ENCODE assay signal across 13 mouse cellular contexts in genomic region chr7:73305286-73305975, GRCm38 (mm10).
DNase-seq lines count a peak whose midpoint lies in the region; ATAC-seq and TF ChIP-seq lines count a peak whose summit lies in the region.
"Had no signal": no experiment of that assay in that cellular context is flagged by ENCODE, and none has a peak within 500 bp of the region (broad histone marks: within the 10 kb centered on the region; RNA-seq: fewer than 3 reads in every experiment).

No protein-coding gene starts in this region.

- TF ChIP-seq POLR2A in brain, embryonic 14.5 days (IDR thresholded peaks at IDR 0.05; ENCODE audit: borderline replicate concordance, extremely low read depth, insufficient read depth, insufficient read length, poor library complexity, severe bottlenecking), result no peak

- no peak overlapping the region for H3K4me3 ChIP-seq in heart, embryonic 12.5 days
- H3K4me3 ChIP-seq in hindbrain, embryonic 12.5 days, result no peak overlapping the region
- H3K4me3 ChIP-seq in neural tube, embryonic 11.5 days (ENCODE audit: low read depth, low read length), result no peak overlapping the region

- DNase-seq in heart, adult 11 months, result peak; percentile 77
- peak; percentile 47 for DNase-seq in brain, embryonic 14.5 days (ENCODE audit: low read depth)
- DNase-seq in neural tube, embryonic 11.5 days (ENCODE audit: low spot score), result peak; percentile 17
- DNase-seq in natural killer cell, adult 2 months (ENCODE audit: low spot score in 2 of 2), result no peak
- no peak for DNase-seq in adrenal gland, postnatal 4 days (ENCODE audit: low spot score in 2 of 2)
- DNase-seq: cerebellum, adult 9-11 months; kidney, adult 9 months; right cerebral cortex, postnatal 4 days; thymus, postnatal 25 days had no signal

- no peaks in the 10 kb centered on the region for H3K36me3 ChIP-seq in heart, embryonic 12.5 days
- H3K36me3 ChIP-seq in hindbrain, embryonic 12.5 days, result no peaks in the 10 kb centered on the region
- H3K36me3 ChIP-seq in neural tube, embryonic 11.5 days (ENCODE audit: control insufficient read depth, insufficient read depth, low read length), result no peaks in the 10 kb centered on the region

- WGBS in heart, embryonic 12.5 days, result 33% methylated on average over 14 of the region's 14 CpGs
- WGBS in hindbrain, embryonic 12.5 days, result 12% methylated on average over 14 of the region's 14 CpGs
- 18% methylated on average over 14 of the region's 14 CpGs for WGBS in neural tube, embryonic 11.5 days

- no peaks in the 10 kb centered on the region for H3K4me1 ChIP-seq in heart, embryonic 12.5 days (replicated peaks)
- peaks cover 46% of the 10 kb centered on the region for H3K4me1 ChIP-seq in hindbrain, embryonic 12.5 days
- H3K4me1 ChIP-seq in neural tube, embryonic 11.5 days (ENCODE audit: control insufficient read depth, insufficient read depth, low read length), result peaks cover 39% of the 10 kb centered on the region

- H3K9me3 ChIP-seq in heart, embryonic 12.5 days (replicated peaks), result no peaks in the 10 kb centered on the region
- H3K9me3 ChIP-seq in hindbrain, embryonic 12.5 days (replicated peaks), result no peaks in the 10 kb centered on the region
- no peaks in the 10 kb centered on the region for H3K9me3 ChIP-seq in neural tube, embryonic 11.5 days (ENCODE audit: control insufficient read depth, low read length)

- H3K4me2 ChIP-seq in heart, embryonic 12.5 days, result no peak overlapping the region
- peak overlapping the region; percentile 26 for H3K4me2 ChIP-seq in hindbrain, embryonic 12.5 days (replicated peaks)
- H3K4me2 ChIP-seq in neural tube, embryonic 11.5 days (ENCODE audit: low read depth), result no peak overlapping the region

- TF ChIP-seq CTCF in brain, embryonic 14.5 days (IDR thresholded peaks at IDR 0.05; ENCODE audit: borderline replicate concordance, extremely low read depth, insufficient read depth, insufficient read length), result no peak

- no peak overlapping the region for H3K9ac ChIP-seq in heart, embryonic 12.5 days
- H3K9ac ChIP-seq in hindbrain, embryonic 12.5 days, result no peak overlapping the region
- no peak overlapping the region; the same call in 1 of the 2 replicates for H3K9ac ChIP-seq in neural tube, embryonic 11.5 days (ENCODE audit: low read length)
- H3K9ac ChIP-seq: liver, embryonic 14.5 days had no signal

- ATAC-seq in heart, embryonic 12.5 days (ENCODE audit: insufficient number of reproducible peaks, low FRiP score), result no peak
- no peak for ATAC-seq in hindbrain, embryonic 12.5 days (ENCODE audit: low FRiP score)
- no peak for ATAC-seq in neural tube, embryonic 11.5 days (ENCODE audit: insufficient read depth, low FRiP score, low TSS enrichment)
- ATAC-seq in erythroblast, adult 5-6 weeks (replicated peaks; ENCODE audit: low FRiP score, poor library complexity, severe bottlenecking), result no peak

- H3K27ac ChIP-seq in heart, embryonic 12.5 days (ENCODE audit: poor library complexity, severe bottlenecking), result no peak overlapping the region
- H3K27ac ChIP-seq in hindbrain, embryonic 12.5 days, result peak overlapping the region; percentile 62
- 0 out of 2 replicates have a peak overlapping the region, but pooled peaks have one; percentile 17 for H3K27ac ChIP-seq in neural tube, embryonic 11.5 days (ENCODE audit: low read depth, low read length)
- H3K27ac ChIP-seq: liver, embryonic 14.5 days had no signal

- H3K27me3 ChIP-seq in heart, embryonic 12.5 days (replicated peaks), result peaks cover 31% of the 10 kb centered on the region
- H3K27me3 ChIP-seq in hindbrain, embryonic 12.5 days, result no peaks in the 10 kb centered on the region
- H3K27me3 ChIP-seq in neural tube, embryonic 11.5 days (ENCODE audit: control insufficient read depth, insufficient read depth, low read length), result no peaks in the 10 kb centered on the region

Comparison
In these comparisons a context has a peak if more than half of its experiments do, and no peak if none do; other contexts are left out.
1. DNase-seq: peak in heart, adult 11 months (single experiment), brain, embryonic 14.5 days (single experiment) and neural tube, embryonic 11.5 days (single experiment); none in natural killer cell, adult 2 months (0 of 2) and adrenal gland, postnatal 4 days (0 of 2).